Mouse (Mus musculus) C2C12 (cell line): ENCODE results near the gene 4921504E06Rik. TPM values are rescaled to one million over a fixed set of nuclear protein-coding genes. Genes with fewer than 3 reads are reported as not detected.

Source experiments
- H3K27me3 ChIP-seq: one replicate; pipeline ENCODE4 v1.6.1; 2011; ENCODE audit not compliant: control insufficient read depth, insufficient read depth, insufficient read length
- H3K36me3 ChIP-seq: one replicate; pipeline ENCODE4 v1.6.1; 2011; ENCODE audit not compliant: control insufficient read depth, insufficient read depth
- H3K4me3 ChIP-seq: one replicate; pipeline ENCODE4 v1.5.1; 2011; ENCODE audit warnings: mild to moderate bottlenecking, control low read depth; ENCODE audit not compliant: poor library complexity, insufficient read depth, severe bottlenecking
- H3K79me2 ChIP-seq: one replicate; pipeline ENCODE4 v1.6.1; 2011; ENCODE audit not compliant: control insufficient read depth, insufficient read depth
- H3K79me3 ChIP-seq: one replicate; pipeline ENCODE4 v1.6.1; 2011; ENCODE audit warnings: low read depth, control low read depth
- H3ac ChIP-seq: one replicate; pipeline ENCODE3; 2011; ENCODE audit warnings: low read depth; ENCODE audit not compliant: control insufficient read depth, insufficient read length
- CEBPB ChIP-seq: IDR thresholded peaks from one replicate; pipeline ENCODE4 v1.6.1; 2011; ENCODE audit warnings: low read depth, mild to moderate bottlenecking, control low read depth, moderate library complexity
- CTCF ChIP-seq: IDR thresholded peaks from one replicate; pipeline ENCODE4 v1.5.1; 2011; ENCODE audit not compliant: control insufficient read depth, insufficient read depth, insufficient read length
- FOSL1 ChIP-seq: IDR thresholded peaks from one replicate; pipeline ENCODE4 v1.8.0; 2011; ENCODE audit warnings: mild to moderate bottlenecking, low read length; ENCODE audit not compliant: poor library complexity, insufficient read depth, severe bottlenecking
- MAX ChIP-seq: IDR thresholded peaks from one replicate; pipeline ENCODE4 v1.6.1; 2011; ENCODE audit warnings: mild to moderate bottlenecking, control low read depth
- MYOD1 ChIP-seq: IDR thresholded peaks from one replicate; pipeline ENCODE4 v1.6.1; 2011; ENCODE audit warnings: low read depth; ENCODE audit not compliant: control insufficient read depth, insufficient read length
- MYOG ChIP-seq: IDR thresholded peaks from one replicate; pipeline ENCODE4 v1.6.1; 2011; ENCODE audit not compliant: control insufficient read depth, insufficient read length; ENCODE audit errors: extremely low read depth
- USF1 ChIP-seq: IDR thresholded peaks from one replicate; pipeline ENCODE4 v1.6.1; 2011; ENCODE audit warnings: low read depth, mild to moderate bottlenecking, control low read depth, moderate library complexity
- polyA plus RNA-seq: library from polyadenylated mRNA; unstranded; fragments of >200 nt; fragmentation: generic; extraction: Trizol; gene quantifications from one replicate; pipeline ENCODE4 v1.2.1, GENCODE M21; 2012; ENCODE audit warnings: missing spikeins

4921504E06Rik gene
- polyA plus RNA-seq, 1 experiment: not detected

DNA sequence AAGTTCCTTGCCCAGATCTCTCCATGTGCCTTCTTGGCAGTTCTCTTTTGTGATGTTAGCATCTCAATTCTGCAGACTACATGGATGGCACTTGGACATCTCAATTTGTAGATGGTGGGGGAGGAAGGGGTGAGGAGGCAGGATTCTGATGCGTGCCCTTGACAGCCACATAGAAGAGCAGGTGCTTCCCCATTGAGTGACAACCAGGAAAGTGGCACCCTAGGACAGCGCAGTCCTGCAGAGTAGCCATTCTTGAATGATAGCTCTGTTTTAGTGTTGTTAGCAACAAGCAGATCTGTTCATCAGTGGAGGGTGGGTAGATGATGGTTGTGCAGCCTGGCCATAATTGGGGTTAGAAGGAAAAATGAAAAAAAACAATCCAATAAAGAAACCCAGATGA is 33.1 kb downstream of the 4921504E06Rik start:
- H3ac ChIP-seq: no peak overlapping the region
- TF ChIP-seq USF1: no peak
- no peak for TF ChIP-seq MYOD1
- TF ChIP-seq MYOG: no peak
- no peak for TF ChIP-seq CTCF
- no peak for TF ChIP-seq FOSL1
- TF ChIP-seq MAX: no peak
- no peak for TF ChIP-seq CEBPB
- no peak overlapping the region for H3K4me3 ChIP-seq

DNA sequence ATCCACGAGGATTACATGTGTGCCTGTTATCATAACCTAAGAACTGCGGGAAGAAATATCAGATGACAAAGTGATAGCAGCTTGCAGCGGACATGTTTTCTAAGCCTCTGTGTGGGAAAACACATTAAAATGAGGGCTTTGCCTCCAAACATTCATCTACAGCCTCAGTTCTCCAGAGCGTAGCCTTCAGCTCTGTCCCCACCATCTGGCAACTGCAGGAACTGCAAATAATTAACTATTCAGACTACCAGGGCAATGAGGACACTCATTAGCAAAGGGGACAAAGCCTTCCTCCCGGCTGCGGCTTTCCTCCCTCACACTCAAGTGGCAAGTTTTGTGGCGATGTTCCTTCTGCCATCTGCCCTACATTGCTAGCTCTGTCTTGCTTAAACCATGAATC is 33.9 kb downstream of the 4921504E06Rik start:
- Histone ChIP-seq H3K79me2 (no peaks in the 10 kb centered on the region), H3K79me3 (no peaks in the 10 kb centered on the region), H3ac (no peak overlapping the region), H3K36me3 (no peaks in the 10 kb centered on the region), H3K27me3 (peaks cover 3% of the 10 kb centered on the region), H3K4me3 (no peak overlapping the region)
- no peak for TF ChIP-seq MYOG

More for the DNA sequence above, 33.1 kb downstream of the 4921504E06Rik start:
- Histone ChIP-seq H3K79me3 (no peaks in the 10 kb centered on the region), H3K27me3 (peaks cover 3% of the 10 kb centered on the region), H3K79me2 (no peaks in the 10 kb centered on the region), H3K36me3 (no peaks in the 10 kb centered on the region)

DNA sequence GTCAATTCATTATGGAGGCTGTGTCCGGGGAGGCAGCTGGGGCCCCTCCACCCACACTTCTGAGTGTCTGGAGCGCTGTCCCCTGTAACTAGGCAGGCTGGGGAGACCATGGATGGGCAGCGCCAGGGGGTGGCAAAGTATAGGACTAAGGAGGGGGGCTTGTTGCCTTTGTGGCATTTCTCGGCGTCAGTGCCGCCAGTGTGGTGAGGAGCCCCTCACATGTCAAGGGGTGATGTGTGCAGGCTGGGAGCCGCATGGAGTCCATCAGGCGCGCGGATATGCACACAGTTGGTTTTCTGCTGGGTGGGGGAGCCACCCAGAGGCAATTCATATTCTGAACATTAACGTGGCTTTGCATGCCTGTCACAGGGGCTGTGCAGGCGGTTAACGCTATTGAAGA is 35.8 kb downstream of the 4921504E06Rik start:
- Histone ChIP-seq H3K27me3 (peaks cover 3% of the 10 kb centered on the region), H3ac (no peak overlapping the region), H3K79me3 (no peaks in the 10 kb centered on the region), H3K79me2 (no peaks in the 10 kb centered on the region), H3K36me3 (no peaks in the 10 kb centered on the region), H3K4me3 (no peak overlapping the region)
- no peak for TF ChIP-seq MYOD1
- no peak for TF ChIP-seq MYOG
- TF ChIP-seq MAX: no peak
- TF ChIP-seq USF1: no peak
- TF ChIP-seq FOSL1: no peak
- no peak for TF ChIP-seq CTCF
- no peak for TF ChIP-seq CEBPB

DNA sequence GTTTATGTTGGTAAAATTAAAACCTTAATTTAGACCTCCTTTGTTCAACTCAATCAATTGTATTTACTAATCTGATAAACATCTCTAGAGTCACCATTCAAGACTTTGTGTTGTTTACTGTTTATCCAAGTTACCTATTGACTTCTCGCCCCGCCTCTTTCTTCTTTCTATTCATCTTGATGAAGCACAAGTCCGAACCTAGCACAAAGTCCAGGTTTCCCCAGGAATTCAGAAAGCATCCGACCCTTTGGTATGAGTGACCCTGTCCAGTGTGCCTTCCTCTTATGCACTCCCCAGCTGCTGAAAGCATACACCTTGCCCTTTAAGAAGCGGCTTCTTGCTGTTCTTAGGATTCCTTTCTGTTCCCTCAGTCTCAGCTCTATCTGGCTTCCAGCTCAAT is 41.3 kb downstream of the 4921504E06Rik start:
- Histone ChIP-seq H3K36me3 (no peaks in the 10 kb centered on the region), H3K4me3 (no peak overlapping the region), H3K27me3 (no peaks in the 10 kb centered on the region), H3K79me2 (no peaks in the 10 kb centered on the region), H3ac (no peak overlapping the region), H3K79me3 (no peaks in the 10 kb centered on the region)
- no peak for TF ChIP-seq CTCF
- no peak for TF ChIP-seq USF1
- TF ChIP-seq MYOD1: no peak
- TF ChIP-seq CEBPB: no peak
- TF ChIP-seq MYOG: no peak
- no peak for TF ChIP-seq FOSL1
- no peak for TF ChIP-seq MAX

DNA sequence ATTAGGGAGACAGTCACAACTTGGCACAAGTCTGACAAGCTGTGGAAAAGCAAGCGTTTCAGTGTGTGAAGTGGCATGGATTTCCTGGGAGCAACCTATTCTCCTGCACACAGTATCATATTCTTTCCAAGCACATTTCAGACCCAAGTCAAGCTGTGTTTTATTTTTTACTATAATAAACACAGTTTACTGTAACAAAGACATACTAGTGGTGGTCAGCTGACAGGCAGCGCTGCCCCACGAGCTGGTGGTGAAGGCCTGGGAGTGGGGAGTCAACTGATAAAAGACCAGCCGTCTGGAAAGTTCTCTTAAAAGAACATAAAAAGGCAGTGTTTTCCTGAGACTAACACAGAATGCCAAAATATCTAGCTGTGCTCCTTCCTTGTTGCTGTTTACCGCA is 42.7 kb downstream of the 4921504E06Rik start:
- no peaks in the 10 kb centered on the region for H3K27me3 ChIP-seq
- no peaks in the 10 kb centered on the region for H3K79me3 ChIP-seq
- H3K36me3 ChIP-seq: no peaks in the 10 kb centered on the region
- H3K4me3 ChIP-seq: no peak overlapping the region
- TF ChIP-seq FOSL1: no peak
- H3K79me2 ChIP-seq: no peaks in the 10 kb centered on the region
- H3ac ChIP-seq: no peak overlapping the region

DNA sequence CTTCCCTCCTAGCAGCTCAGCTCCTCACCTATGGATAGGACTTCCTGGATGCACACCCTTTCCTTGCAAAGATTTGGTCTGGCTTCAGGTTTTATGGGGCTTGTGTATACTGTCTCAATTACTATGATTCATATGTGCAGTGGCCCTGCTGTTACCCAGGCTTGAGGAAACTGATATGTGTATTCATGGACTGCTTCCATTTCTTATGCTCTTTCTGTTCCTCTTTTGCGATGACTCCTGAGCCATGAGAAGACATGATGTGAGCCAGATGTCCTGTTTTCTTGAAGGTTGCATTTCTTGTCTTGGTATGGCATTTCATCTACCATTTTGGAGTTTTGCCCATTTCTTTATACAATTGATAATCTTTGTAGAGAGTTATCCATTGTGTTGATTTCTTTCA is 48.0 kb downstream of the 4921504E06Rik start:
- H3K79me3 ChIP-seq: no peaks in the 10 kb centered on the region
- no peak overlapping the region for H3ac ChIP-seq
- no peaks in the 10 kb centered on the region for H3K27me3 ChIP-seq
- H3K4me3 ChIP-seq: no peak overlapping the region
- H3K36me3 ChIP-seq: no peaks in the 10 kb centered on the region
- H3K79me2 ChIP-seq: no peaks in the 10 kb centered on the region
- TF ChIP-seq CTCF (no peak), MAX (no peak), CEBPB (no peak), MYOG (no peak), MYOD1 (no peak), FOSL1 (no peak), USF1 (no peak)
